Comparison of ENCODE assay signal across 8 mouse cellular contexts in genomic region chr6:70844896-70845646, GRCm38 (mm10). TPM values are rescaled to one million over a fixed set of nuclear protein-coding genes. Genes with fewer than 3 reads are reported as not detected.
DNase-seq lines count a peak whose midpoint lies in the region; ATAC-seq lines count a peak whose summit lies in the region.

No protein-coding gene starts in this region.

- H3K36me3 ChIP-seq in embryonic facial prominence, embryonic 15.5 days, result no peaks in the 10 kb centered on the region
- no peaks in the 10 kb centered on the region for H3K36me3 ChIP-seq in intestine, embryonic 15.5 days
- no peaks in the 10 kb centered on the region for H3K36me3 ChIP-seq in midbrain, embryonic 13.5 days

- H3K4me1 ChIP-seq in embryonic facial prominence, embryonic 15.5 days, result peaks cover 27% of the 10 kb centered on the region
- peaks cover 18% of the 10 kb centered on the region for H3K4me1 ChIP-seq in intestine, embryonic 15.5 days (replicated peaks)
- peaks cover 36% of the 10 kb centered on the region for H3K4me1 ChIP-seq in midbrain, embryonic 13.5 days (replicated peaks)

- no peaks in the 10 kb centered on the region for H3K27me3 ChIP-seq in embryonic facial prominence, embryonic 15.5 days
- H3K27me3 ChIP-seq in intestine, embryonic 15.5 days (replicated peaks), result no peaks in the 10 kb centered on the region
- no peaks in the 10 kb centered on the region for H3K27me3 ChIP-seq in midbrain, embryonic 13.5 days

- H3K4me2 ChIP-seq in embryonic facial prominence, embryonic 15.5 days (replicated peaks), result peak overlapping the region; percentile 72
- peak overlapping the region; percentile 76 for H3K4me2 ChIP-seq in intestine, embryonic 15.5 days (replicated peaks)
- H3K4me2 ChIP-seq in midbrain, embryonic 13.5 days (replicated peaks), result peak overlapping the region; percentile 63

- peak overlapping the region; percentile 76 for H3K4me3 ChIP-seq in embryonic facial prominence, embryonic 15.5 days (replicated peaks)
- H3K4me3 ChIP-seq in intestine, embryonic 15.5 days (replicated peaks), result peak overlapping the region; percentile 94
- peak overlapping the region; percentile 91 for H3K4me3 ChIP-seq in midbrain, embryonic 13.5 days (replicated peaks)

- peak overlapping the region; percentile 91 for H3K27ac ChIP-seq in embryonic facial prominence, embryonic 15.5 days (replicated peaks)
- H3K27ac ChIP-seq in intestine, embryonic 15.5 days, result peak overlapping the region; percentile 88
- peak overlapping the region; percentile 95 for H3K27ac ChIP-seq in midbrain, embryonic 13.5 days

- ATAC-seq in frontal cortex, adult (ENCODE audit: low TSS enrichment), result peak; percentile 13
- no peak for ATAC-seq in embryonic facial prominence, embryonic 15.5 days (ENCODE audit: insufficient number of reproducible peaks, low FRiP score, low TSS enrichment, low read depth)
- no peak for ATAC-seq in intestine, embryonic 15.5 days
- ATAC-seq in midbrain, embryonic 13.5 days, result peak; percentile 1; the same call in 1 of the 2 replicates

- 1% methylated on average over 38 of the region's 38 CpGs for WGBS in embryonic facial prominence, embryonic 15.5 days
- WGBS in intestine, embryonic 15.5 days, result under 1% methylated on average over 38 of the region's 38 CpGs
- 1% methylated on average over 38 of the region's 38 CpGs for WGBS in midbrain, embryonic 13.5 days

- peak overlapping the region; percentile 65 for H3K9ac ChIP-seq in embryonic facial prominence, embryonic 15.5 days
- H3K9ac ChIP-seq in intestine, embryonic 15.5 days, result peak overlapping the region; percentile 86
- peak overlapping the region; percentile 91 for H3K9ac ChIP-seq in midbrain, embryonic 13.5 days (replicated peaks)

- no peaks in the 10 kb centered on the region for H3K9me3 ChIP-seq in embryonic facial prominence, embryonic 15.5 days (replicated peaks)
- no peaks in the 10 kb centered on the region for H3K9me3 ChIP-seq in intestine, embryonic 15.5 days
- H3K9me3 ChIP-seq in midbrain, embryonic 13.5 days, result no peaks in the 10 kb centered on the region

- no peak for DNase-seq in frontal cortex, postnatal 10 days (ENCODE audit: low spot score in 2 of 2)
- DNase-seq in right cerebral cortex, adult 2 months (ENCODE audit: low spot score in 2 of 2), result peak; percentile 18 to 43
- no peak for DNase-seq in right cerebral cortex, postnatal 25 days
- no peak for DNase-seq in ovary, postnatal 10 days (ENCODE audit: low spot score)

RNA-seq across cellular contexts. Expression of gene Eif2ak3, which starts 0.8 kb away (rescaled TPM):
- polyA plus RNA-seq in embryonic facial prominence, embryonic 15.5 days (2015; fragmentation: Nextera tagmentation; extraction: Ambion mirVana), result 14.2 and 14.3 TPM in 2 replicates
- polyA plus RNA-seq in intestine, embryonic 15.5 days (2015; fragmentation: Nextera tagmentation; extraction: Ambion mirVana), result 9.7 and 9.9 TPM in 2 replicates
- 12.3 and 13.4 TPM in 2 replicates for polyA plus RNA-seq in midbrain, embryonic 13.5 days (2015; fragmentation: Nextera tagmentation; extraction: Ambion mirVana)

RNA-seq across cellular contexts. Expression of gene Rpia, which starts 53.0 kb away (rescaled TPM):
- 2.9 and 3.2 TPM in 2 replicates for polyA plus RNA-seq in embryonic facial prominence, embryonic 15.5 days (2015; fragmentation: Nextera tagmentation; extraction: Ambion mirVana)
- 4.9 and 5.0 TPM in 2 replicates for polyA plus RNA-seq in intestine, embryonic 15.5 days (2015; fragmentation: Nextera tagmentation; extraction: Ambion mirVana)
- polyA plus RNA-seq in midbrain, embryonic 13.5 days (2015; fragmentation: Nextera tagmentation; extraction: Ambion mirVana), result 2.4 and 3.5 TPM in 2 replicates

Comparison
In these comparisons a context has a peak if more than half of its experiments do, and no peak if none do; other contexts are left out.
1. DNase-seq: peak in right cerebral cortex, adult 2 months (2 of 2); none in frontal cortex, postnatal 10 days (0 of 2), right cerebral cortex, postnatal 25 days (single experiment) and ovary, postnatal 10 days (single experiment).
2. ATAC-seq: peak in frontal cortex, adult (single experiment) and midbrain, embryonic 13.5 days (single experiment); none in embryonic facial prominence, embryonic 15.5 days (single experiment) and intestine, embryonic 15.5 days (single experiment).
3. Peak in every context shown above with its lines, with median percentiles within 50 percentile points of each other: H3K27ac ChIP-seq, H3K4me2 ChIP-seq, H3K4me3 ChIP-seq and H3K9ac ChIP-seq.